Mouse (Mus musculus) limb, embryonic 15.5 days (tissue): ENCODE measurements around the gene Atp9a. TPM values are rescaled to one million over a fixed set of nuclear protein-coding genes. Genes with fewer than 3 reads are reported as not detected.

ENCODE experiments used
- ATAC-seq: fragments of 200-750 bp; cut with Nextera tagmentation; 2 replicates; pipeline ENCODE4 v1.8.0; 2017; ENCODE audit warnings: low read depth, moderate TSS enrichment; ENCODE audit not compliant: insufficient number of reproducible peaks, low FRiP score, low TSS enrichment
- H3K27ac ChIP-seq: fragments of 300-500 bp; sonication (generic); 2 replicates; pipeline ENCODE4 v1.5.1; 2015; ENCODE audit warnings: moderate library complexity, mild to moderate bottlenecking, inconsistent platforms
- H3K27me3 ChIP-seq: fragments of 300-500 bp; sonication (generic); 2 replicates; pipeline ENCODE4 v1.6.1; 2015; ENCODE audit warnings: inconsistent platforms
- H3K36me3 ChIP-seq: fragments of 300-500 bp; sonication (generic); 2 replicates; pipeline ENCODE4 v1.6.1; 2015; ENCODE audit warnings: inconsistent platforms
- H3K4me1 ChIP-seq: fragments of 300-500 bp; sonication (generic); 2 replicates; pipeline ENCODE4 v1.6.1; 2015; ENCODE audit warnings: inconsistent platforms
- H3K4me2 ChIP-seq: fragments of 300-500 bp; sonication (generic); 2 replicates; pipeline ENCODE4 v1.6.1; 2015; ENCODE audit warnings: mild to moderate bottlenecking, inconsistent platforms
- H3K4me3 ChIP-seq: fragments of 300-500 bp; sonication (generic); 2 replicates; pipeline ENCODE4 v1.5.1; 2015; ENCODE audit warnings: mild to moderate bottlenecking, inconsistent platforms
- H3K9ac ChIP-seq: fragments of 300-500 bp; sonication (generic); 2 replicates; pipeline ENCODE4 v1.6.1; 2015; ENCODE audit warnings: inconsistent platforms
- H3K9me3 ChIP-seq: fragments of 300-500 bp; sonication (generic); 2 replicates; pipeline ENCODE4 v1.6.1; 2016; ENCODE audit warnings: inconsistent platforms
- WGBS: fragments of 180-500 bp; shearing (Covaris S2); methylation state at CpG from one replicate; pipeline ENCODE4 v1.1.7; 2015; 5-methylcytosine and 5-hydroxymethylcytosine counted together
- polyA plus RNA-seq: library from polyadenylated mRNA; unstranded; fragments of >200 nt; fragmentation: Nextera tagmentation; extraction: Ambion mirVana; gene quantifications from 2 replicates; pipeline ENCODE4 v1.2.1, GENCODE M21; 2015

The Atp9a gene
- polyA plus RNA-seq, 1 experiment from 2014 or later = 24.6 TPM

DNA sequence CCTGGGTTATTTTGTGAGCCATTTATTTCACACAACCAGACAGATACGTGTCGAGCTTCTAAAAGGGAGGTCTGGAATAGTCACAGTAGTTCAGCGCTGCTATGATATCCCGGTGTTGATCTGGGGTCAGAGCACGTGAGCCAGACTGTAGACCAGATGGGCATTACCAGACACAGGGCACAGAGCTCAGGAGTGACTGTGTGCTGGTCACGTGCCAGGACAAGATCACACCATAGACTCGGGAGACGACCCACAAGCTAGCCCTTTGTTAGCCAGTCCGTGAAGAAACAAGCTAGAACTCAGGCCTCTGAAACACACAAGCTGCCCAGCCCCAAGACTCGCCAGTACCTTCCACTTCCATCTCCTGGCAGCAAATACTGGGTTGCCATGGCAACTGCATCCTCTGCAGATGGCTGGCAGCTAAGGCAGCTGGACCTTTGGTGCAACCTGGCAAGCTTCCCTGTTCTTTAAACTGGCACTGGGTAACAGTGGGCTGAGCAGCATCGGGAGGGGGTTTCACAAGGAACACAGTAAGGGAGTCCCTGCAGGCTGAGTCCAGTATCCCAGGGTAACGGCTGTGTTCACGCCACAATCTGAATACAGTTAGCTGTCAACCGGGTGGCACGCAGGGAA, 63.4 kb downstream of the Atp9a start:
- no peaks in the 10 kb centered on the region for H3K27me3 ChIP-seq
- no peak overlapping the region for H3K4me2 ChIP-seq
- H3K4me1 ChIP-seq = no peaks in the 10 kb centered on the region
- H3K27ac ChIP-seq = no peak overlapping the region
- 82% methylated on average over 15 of the region's 15 CpGs for WGBS
- H3K4me3 ChIP-seq = no peak overlapping the region
- ATAC-seq = no peak
- H3K36me3 ChIP-seq = peaks cover 38% of the 10 kb centered on the region
- H3K9ac ChIP-seq = no peak overlapping the region
- H3K9me3 ChIP-seq = no peaks in the 10 kb centered on the region

DNA sequence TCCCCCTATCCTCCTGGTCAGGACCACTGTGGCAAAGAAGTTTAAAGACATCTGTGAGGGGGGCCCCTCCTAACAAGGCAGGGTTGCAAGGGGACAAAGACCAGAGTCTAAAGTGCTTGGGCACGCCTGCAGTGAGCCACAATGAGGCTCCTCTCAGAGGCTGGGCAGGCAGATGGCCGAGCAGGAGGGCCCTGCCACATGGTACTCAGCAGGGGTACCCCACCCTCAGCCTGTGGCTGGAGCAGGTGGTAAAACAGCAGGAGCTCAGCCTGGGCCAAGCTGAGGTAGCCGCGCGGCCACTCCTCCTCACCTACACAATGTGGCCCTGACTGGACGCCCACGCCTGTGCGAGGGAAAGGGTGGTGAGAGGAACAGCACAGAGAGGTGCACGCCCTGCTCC, 64.6 kb downstream of the Atp9a start:
- ATAC-seq = no peak; the same call in 1 of the 2 replicates
- Histone ChIP-seq H3K27ac (no peak overlapping the region), H3K4me3 (no peak overlapping the region), H3K9ac (no peak overlapping the region), H3K9me3 (no peaks in the 10 kb centered on the region), H3K27me3 (no peaks in the 10 kb centered on the region), H3K36me3 (peaks cover 49% of the 10 kb centered on the region), H3K4me2 (no peak overlapping the region), H3K4me1 (no peaks in the 10 kb centered on the region)
- 53% methylated on average over 9 of the region's 9 CpGs for WGBS

- Histone ChIP-seq H3K4me3 (no peak overlapping the region), H3K36me3 (peaks cover 44% of the 10 kb centered on the region), H3K9ac (no peak overlapping the region), H3K27ac (no peak overlapping the region), H3K4me2 (no peak overlapping the region), H3K9me3 (no peaks in the 10 kb centered on the region), H3K4me1 (no peaks in the 10 kb centered on the region), H3K27me3 (no peaks in the 10 kb centered on the region)
- ATAC-seq = no peak
- 84% methylated on average over 9 of the region's 9 CpGs for WGBS
Measured at GRCm38 (mm10) chr2:168671724-168672123, 70.5 kb downstream of the Atp9a start.

- H3K9ac ChIP-seq = no peak overlapping the region
- peaks cover 40% of the 10 kb centered on the region for H3K36me3 ChIP-seq
- no peak overlapping the region for H3K27ac ChIP-seq
- 74% methylated on average over 14 of the region's 14 CpGs for WGBS
- ATAC-seq = no peak
- H3K4me1 ChIP-seq = no peaks in the 10 kb centered on the region
- H3K27me3 ChIP-seq = no peaks in the 10 kb centered on the region
- no peaks in the 10 kb centered on the region for H3K9me3 ChIP-seq
- no peak overlapping the region for H3K4me3 ChIP-seq
- no peak overlapping the region for H3K4me2 ChIP-seq
Measured at GRCm38 (mm10) chr2:168670241-168670640, 72.0 kb downstream of the Atp9a start.

GRCm38 (mm10) chr2:168669762-168670161, 72.4 kb downstream of the Atp9a start:
- H3K27ac ChIP-seq = no peak overlapping the region

DNA sequence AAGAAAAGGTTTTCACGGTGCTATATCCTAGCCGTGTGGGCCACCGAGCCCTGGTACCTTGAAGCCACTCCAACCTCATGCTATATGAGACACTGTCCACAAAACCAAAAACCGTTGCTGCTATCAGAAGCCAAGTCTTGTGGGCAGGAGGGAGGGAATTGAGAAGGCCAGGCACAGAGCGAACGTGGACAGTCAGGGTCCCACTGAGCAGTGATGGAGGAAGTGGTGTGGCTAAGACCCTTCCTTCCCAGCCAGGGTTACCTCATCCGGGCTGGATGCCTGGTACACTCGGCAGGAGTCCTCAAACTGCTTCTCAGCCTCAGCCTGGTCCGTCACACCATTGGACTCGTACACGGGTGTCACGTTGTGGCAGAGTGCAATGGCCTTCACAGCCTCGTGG, 74.5 kb downstream of the Atp9a start:
- no peak for ATAC-seq
- no peaks in the 10 kb centered on the region for H3K27me3 ChIP-seq
- H3K4me1 ChIP-seq = no peaks in the 10 kb centered on the region
- H3K9me3 ChIP-seq = no peaks in the 10 kb centered on the region
- H3K27ac ChIP-seq = no peak overlapping the region
- WGBS = 86% methylated on average over 13 of the region's 13 CpGs
- no peak overlapping the region for H3K9ac ChIP-seq
- peaks cover 19% of the 10 kb centered on the region for H3K36me3 ChIP-seq
- no peak overlapping the region for H3K4me2 ChIP-seq
- no peak overlapping the region for H3K4me3 ChIP-seq

More at GRCm38 (mm10) chr2:168669762-168670161, 72.4 kb downstream of the Atp9a start:
- Histone ChIP-seq H3K4me1 (no peaks in the 10 kb centered on the region), H3K9ac (no peak overlapping the region), H3K9me3 (no peaks in the 10 kb centered on the region), H3K4me3 (no peak overlapping the region), H3K4me2 (no peak overlapping the region), H3K27me3 (no peaks in the 10 kb centered on the region), H3K36me3 (peaks cover 35% of the 10 kb centered on the region)
- 36% methylated on average over 13 of the region's 13 CpGs for WGBS
- no peak for ATAC-seq

DNA sequence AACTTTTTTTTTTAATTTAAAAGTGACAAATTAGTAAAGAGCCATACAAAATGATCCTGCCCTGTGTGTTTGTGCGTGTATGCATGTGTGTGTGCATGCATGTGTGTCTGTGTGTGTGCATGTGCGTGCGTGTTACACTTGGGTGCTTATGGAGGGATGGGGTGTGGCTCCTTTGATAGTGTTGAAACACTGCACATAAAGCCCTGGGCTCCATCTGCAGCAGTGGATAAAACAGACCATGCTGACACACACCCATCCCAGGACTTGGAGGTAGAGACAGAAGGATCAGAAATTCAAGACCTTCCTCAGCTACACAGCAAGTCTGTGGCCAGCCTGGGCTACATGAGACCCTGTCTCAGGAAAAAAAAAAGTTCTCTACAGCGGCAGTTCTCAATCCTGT, 76.5 kb downstream of the Atp9a start:
- no peak for ATAC-seq
- H3K4me3 ChIP-seq = no peak overlapping the region
- H3K9me3 ChIP-seq = no peaks in the 10 kb centered on the region
- H3K27me3 ChIP-seq = no peaks in the 10 kb centered on the region
- no peaks in the 10 kb centered on the region for H3K4me1 ChIP-seq
- H3K9ac ChIP-seq = no peak overlapping the region
- H3K36me3 ChIP-seq = peaks cover 13% of the 10 kb centered on the region
- no peak overlapping the region for H3K27ac ChIP-seq
- H3K4me2 ChIP-seq = no peak overlapping the region
- WGBS = 90% methylated on average over 4 of the region's 4 CpGs

DNA sequence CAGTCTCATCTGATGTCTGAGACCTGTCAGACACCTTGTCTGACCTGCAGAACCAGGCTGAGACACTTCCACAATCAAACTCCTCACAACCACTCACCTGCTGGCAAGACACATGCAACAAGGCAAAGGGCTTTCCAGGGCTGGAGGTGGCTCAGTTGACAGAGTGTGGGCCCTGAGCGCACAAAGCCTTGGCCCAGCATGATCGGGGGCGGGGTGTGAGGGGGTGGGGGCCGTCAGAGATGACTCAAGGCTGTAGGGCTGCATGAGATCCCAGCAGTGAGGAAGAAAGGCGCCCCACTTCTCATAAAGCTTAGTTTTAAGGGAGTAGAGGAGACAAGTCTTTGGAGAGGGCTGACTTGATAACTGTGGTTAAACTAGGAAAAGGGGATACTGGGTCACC, 78.5 kb downstream of the Atp9a start:
- no peak for ATAC-seq
- H3K9me3 ChIP-seq = no peaks in the 10 kb centered on the region
- H3K4me1 ChIP-seq = no peaks in the 10 kb centered on the region
- H3K9ac ChIP-seq = no peak overlapping the region
- 81% methylated on average over 5 of the region's 5 CpGs for WGBS
- H3K4me3 ChIP-seq = no peak overlapping the region
- H3K4me2 ChIP-seq = no peak overlapping the region
- H3K27me3 ChIP-seq = no peaks in the 10 kb centered on the region
- H3K36me3 ChIP-seq = peaks cover 19% of the 10 kb centered on the region
- no peak overlapping the region for H3K27ac ChIP-seq

GRCm38 (mm10) chr2:168663216-168663615, 79.0 kb downstream of the Atp9a start:
- Histone ChIP-seq H3K4me2 (no peak overlapping the region), H3K27me3 (no peaks in the 10 kb centered on the region), H3K9me3 (no peaks in the 10 kb centered on the region), H3K27ac (no peak overlapping the region), H3K9ac (no peak overlapping the region), H3K36me3 (peaks cover 19% of the 10 kb centered on the region), H3K4me1 (no peaks in the 10 kb centered on the region), H3K4me3 (no peak overlapping the region)
- no peak for ATAC-seq
- whole genome bisulfite sequencing = 78% methylated on average over 7 of the region's 7 CpGs

DNA sequence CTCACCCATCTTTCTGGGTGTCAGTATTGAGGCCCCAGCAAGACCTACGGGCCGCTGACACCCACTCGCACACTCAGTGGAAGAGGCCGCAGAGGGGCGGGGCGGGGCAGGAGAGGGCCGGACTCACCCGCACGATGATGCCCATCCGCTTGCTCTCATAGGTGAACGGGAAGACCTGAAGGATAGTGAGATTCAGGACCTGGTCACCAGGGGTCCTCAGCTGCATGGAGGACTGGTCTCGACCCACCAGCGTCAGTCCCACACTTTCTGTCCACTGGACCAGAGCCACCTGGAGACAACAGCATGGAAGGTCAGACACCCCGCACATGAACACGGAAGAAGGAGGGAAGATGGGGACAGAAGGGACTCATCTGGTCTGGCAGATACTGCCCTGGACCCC, 80.4 kb downstream of the Atp9a start:
- no peaks in the 10 kb centered on the region for H3K27me3 ChIP-seq
- H3K4me2 ChIP-seq = no peak overlapping the region
- H3K4me1 ChIP-seq = no peaks in the 10 kb centered on the region
- H3K9me3 ChIP-seq = no peaks in the 10 kb centered on the region
- H3K9ac ChIP-seq = no peak overlapping the region
- peaks cover 13% of the 10 kb centered on the region for H3K36me3 ChIP-seq
- H3K27ac ChIP-seq = no peak overlapping the region
- WGBS = 66% methylated on average over 15 of the region's 15 CpGs
- H3K4me3 ChIP-seq = no peak overlapping the region
- no peak for ATAC-seq

DNA sequence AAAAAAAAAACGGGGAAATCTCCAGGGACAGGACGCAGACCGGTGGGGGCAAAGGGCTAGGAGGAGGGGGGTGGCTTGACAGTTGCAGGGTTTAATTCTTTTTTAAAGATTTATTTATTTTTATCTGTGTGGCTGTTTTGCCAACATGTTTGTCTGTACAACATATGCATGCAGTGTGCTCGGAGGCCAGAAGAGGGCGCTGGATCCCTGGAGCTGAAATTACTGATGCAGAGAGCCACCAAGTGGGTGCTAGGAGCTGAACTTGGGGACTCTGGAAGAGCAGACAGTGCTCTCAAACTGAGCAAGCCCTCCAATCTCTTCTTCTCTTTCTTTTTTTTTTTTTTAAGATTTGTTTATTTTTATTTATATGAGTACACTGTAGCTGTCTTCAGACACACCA, 81.9 kb downstream of the Atp9a start:
- Histone ChIP-seq H3K9me3 (no peaks in the 10 kb centered on the region), H3K9ac (no peak overlapping the region), H3K4me1 (no peaks in the 10 kb centered on the region), H3K27me3 (no peaks in the 10 kb centered on the region), H3K4me2 (no peak overlapping the region), H3K36me3 (peaks cover 13% of the 10 kb centered on the region), H3K4me3 (no peak overlapping the region), H3K27ac (no peak overlapping the region)
- 55% methylated on average over 5 of the region's 5 CpGs for WGBS
- no peak for ATAC-seq

DNA sequence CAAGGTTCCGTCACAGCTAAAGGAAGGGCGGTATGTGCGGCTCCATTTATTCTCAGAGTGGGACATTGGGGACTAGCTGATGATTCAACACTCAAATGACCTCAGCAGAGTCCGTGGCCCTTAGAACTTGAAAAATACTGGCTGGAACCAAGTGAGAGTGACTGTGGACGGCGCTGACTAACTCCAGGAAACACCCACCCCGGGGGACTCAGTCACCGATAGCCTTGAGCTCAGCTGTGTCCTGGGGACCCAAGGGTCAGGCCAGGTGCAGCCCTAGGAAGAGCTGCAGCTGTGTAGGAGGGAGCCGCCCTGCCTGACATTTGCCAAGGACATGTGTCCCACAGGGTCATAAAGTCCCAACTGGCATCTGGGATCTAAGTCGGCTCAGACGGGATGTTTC, 83.7 kb downstream of the Atp9a start:
- H3K36me3 ChIP-seq = peaks cover 18% of the 10 kb centered on the region
- 73% methylated on average over 11 of the region's 11 CpGs for WGBS
- peaks cover 3% of the 10 kb centered on the region; the same call in 1 of the 2 replicates for H3K4me1 ChIP-seq
- H3K9me3 ChIP-seq = no peaks in the 10 kb centered on the region
- no peak overlapping the region for H3K4me2 ChIP-seq
- no peak overlapping the region for H3K4me3 ChIP-seq
- H3K9ac ChIP-seq = no peak overlapping the region
- no peaks in the 10 kb centered on the region for H3K27me3 ChIP-seq
- no peak for ATAC-seq
- H3K27ac ChIP-seq = no peak overlapping the region
